Mouse (Mus musculus) gastrocnemius, postnatal 14 days (tissue): ENCODE results near the gene Mylk3. TPM values are rescaled to one million over a fixed set of nuclear protein-coding genes. Genes with fewer than 3 reads are reported as not detected.

Experiments
- DNase-seq: peaks from one replicate; pipeline ENCODE4 v3.0.0; 2021; ENCODE audit warnings: mixed read lengths
- intact Hi-C: fragments of 180-260 bp; cut with DNase I; formaldehyde crosslinking; loops from one replicate; pipeline ENCODE4 v1.15.1; 2025; ENCODE audit warnings: low total_unique reads
- total RNA-seq, 2 experiments: library from RNA; stranded (reverse); gene quantifications; 2 replicates each; pipeline ENCODE4 v1.2.3; 2021

Gene Mylk3
- total RNA-seq, 2 experiments from 2014 or later: 1.4 to 1.7 TPM

DNA sequence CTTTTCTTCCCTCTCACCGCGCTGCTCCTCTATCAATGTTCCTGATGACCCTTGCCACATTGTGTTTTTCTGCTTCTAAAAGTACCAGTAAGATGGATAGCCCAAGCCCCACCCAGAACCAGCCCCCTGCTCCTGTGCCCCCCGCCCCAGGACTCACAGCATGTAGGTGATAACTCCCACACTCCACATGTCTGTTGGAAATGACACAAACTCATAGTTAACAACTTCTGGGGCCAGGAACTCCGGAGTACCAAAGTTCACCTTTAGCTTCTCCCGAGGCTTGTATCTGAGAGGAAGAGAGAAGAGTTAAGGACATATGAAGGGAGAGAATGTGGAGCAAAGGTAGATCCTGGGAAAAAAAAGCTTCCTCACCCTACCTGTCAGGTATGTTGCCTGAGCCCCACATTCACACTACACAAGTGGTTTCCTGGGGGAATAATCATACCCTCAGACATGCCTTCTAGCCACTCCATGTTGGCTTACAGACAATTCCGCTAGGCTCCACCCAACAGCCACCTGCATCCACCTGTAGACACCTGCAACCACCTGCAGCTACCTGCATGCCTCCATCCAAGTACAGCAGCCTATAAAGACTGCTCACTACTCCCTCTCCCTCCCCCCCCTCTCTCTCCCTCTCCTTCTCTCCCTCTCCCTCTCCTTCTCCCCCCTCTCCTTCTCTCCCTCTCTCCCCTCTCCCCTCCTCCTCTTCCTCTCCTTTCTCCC, 49.8 kb downstream of the Mylk3 start:
- intact Hi-C loops: no loop called here
- DNase-seq: no peak

GRCm38 (mm10) chr8:85335105-85335504, 51.0 kb downstream of the Mylk3 start:
- no peak for DNase-seq
- intact Hi-C loops: no loop called here

- intact Hi-C loops: no loop called here
- no peak for DNase-seq
Observed at GRCm38 (mm10) chr8:85329506-85329905, 56.6 kb downstream of the Mylk3 start.

DNA sequence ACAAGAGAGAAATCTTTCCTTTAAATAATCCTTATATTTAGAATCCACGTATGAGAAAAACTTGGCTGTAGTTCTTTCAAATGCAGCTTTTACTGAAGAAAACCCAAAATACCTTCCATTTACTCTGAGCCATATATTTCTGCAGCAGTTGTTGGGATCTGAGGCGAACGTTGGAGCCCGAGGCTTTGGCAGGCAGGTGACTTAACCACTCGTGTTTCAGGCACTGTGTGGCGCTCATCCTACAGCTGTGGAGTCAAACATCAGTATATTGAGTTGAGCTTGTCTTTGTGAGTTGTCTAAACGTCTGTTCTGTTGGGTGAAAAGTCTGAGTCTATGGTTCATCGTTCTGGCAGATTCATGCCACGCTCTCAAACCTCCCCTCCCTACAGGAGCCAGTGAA, 59.1 kb downstream of the Mylk3 start:
- intact Hi-C loops: no loop called here
- DNase-seq: no peak

GRCm38 (mm10) chr8:85323084-85323483, 63.1 kb downstream of the Mylk3 start:
- intact Hi-C loops: no loop called here
- DNase-seq: no peak

GRCm38 (mm10) chr8:85321981-85322380, 64.2 kb downstream of the Mylk3 start:
- no peak for DNase-seq
- intact Hi-C loops: no loop called here

DNA sequence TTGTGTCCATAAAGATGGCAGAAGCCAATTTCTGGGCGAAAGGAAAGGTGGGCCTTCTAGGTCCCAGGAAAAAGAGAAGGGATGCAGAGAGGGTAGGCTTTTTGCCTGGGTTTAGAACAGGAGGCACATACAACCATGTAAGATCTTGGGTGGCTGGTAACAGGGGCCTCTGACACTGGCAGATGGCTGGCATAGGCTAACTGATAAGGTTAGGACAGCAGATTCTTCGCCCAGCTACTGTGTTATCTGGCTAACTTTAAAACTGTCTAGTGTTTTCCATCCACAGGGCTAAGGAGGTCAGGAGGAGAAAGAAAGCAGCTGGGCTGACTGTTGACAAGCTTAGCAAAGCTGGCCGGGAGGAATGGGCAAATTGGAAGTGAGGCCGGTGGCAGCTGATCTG, 67.6 kb downstream of the Mylk3 start:
- intact Hi-C loops: loop anchor here (10.0 kb wide), 1 partner anchor 86 kb away; no protein-coding TSS in a partner anchor

DNA sequence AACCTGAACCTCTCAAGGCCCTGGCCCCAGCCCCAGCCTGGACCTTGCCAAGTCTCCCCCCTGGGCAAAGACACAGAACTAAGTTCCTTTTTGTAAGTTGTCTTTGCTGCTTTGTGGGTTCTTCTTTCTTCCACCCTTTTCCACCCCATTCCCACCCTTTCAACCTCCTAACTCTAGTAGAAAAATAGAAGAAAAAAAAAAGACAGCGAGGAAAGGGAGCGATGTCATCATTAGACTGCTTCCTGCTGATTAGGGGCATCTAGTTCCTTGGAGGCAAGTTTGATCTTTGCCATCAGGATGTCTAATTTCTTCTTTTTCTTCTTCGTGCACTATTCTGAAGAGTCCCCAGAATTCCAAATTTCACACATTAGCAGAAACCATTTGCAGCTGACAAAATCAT, 73.1 kb downstream of the Mylk3 start:
- DNase-seq: no peak
- intact Hi-C loops: loop anchor here (10.0 kb wide), 1 partner anchor 92 kb away; no protein-coding TSS in a partner anchor

More for the DNA sequence above, 67.6 kb downstream of the Mylk3 start:
- no peak for DNase-seq

- intact Hi-C loops: loop anchor here (10.0 kb wide), 1 partner anchor 93 kb away; no protein-coding TSS in a partner anchor
- DNase-seq: no peak
Observed at GRCm38 (mm10) chr8:85311743-85312142, 74.4 kb downstream of the Mylk3 start.

GRCm38 (mm10) chr8:85308564-85308963, 77.6 kb downstream of the Mylk3 start:
- DNase-seq: no peak
- intact Hi-C loops: no loop called here

DNA sequence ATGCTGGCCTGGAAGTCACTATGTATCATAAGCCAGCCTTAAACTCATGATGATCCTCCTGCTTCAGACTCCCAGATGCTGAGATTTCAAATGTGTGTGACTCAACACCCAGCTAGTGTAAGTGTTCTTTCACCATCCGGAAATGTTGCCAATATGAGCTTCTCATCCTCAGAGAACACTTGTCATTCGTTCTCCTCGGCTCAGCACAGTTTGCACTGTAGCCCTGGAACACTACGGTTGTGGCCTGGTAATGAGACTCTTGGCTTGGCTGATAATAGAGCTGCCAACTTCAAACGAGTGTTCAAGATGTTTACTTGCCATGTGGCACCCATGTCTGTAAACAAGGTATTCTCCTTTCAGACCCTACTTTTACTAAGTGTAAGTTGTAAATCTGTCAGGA, 82.6 kb downstream of the Mylk3 start:
- DNase-seq: no peak
- intact Hi-C loops: no loop called here

DNA sequence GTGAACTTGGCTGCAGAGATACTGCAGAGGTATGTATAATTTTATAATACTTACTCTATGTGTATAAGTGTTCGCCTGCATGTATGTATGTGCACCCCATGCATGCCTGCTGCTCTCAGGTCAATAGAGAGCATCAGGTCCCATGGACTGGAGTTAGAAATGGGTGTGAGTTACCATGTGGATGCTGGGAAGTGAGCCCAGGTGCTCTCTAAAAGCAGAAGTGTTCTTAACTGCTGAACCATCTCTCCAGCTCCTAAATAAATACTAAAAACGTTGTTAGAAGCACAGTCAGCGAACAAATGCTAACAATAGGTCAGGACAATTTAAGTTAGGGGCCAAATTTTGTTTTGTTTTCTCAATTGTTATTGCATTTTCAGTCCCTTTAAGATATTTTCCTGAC, 83.2 kb downstream of the Mylk3 start:
- no peak for DNase-seq
- intact Hi-C loops: no loop called here

GRCm38 (mm10) chr8:85301941-85302340, 84.2 kb downstream of the Mylk3 start:
- intact Hi-C loops: no loop called here
- no peak for DNase-seq

- intact Hi-C loops: no loop called here
- DNase-seq: peak; percentile 97
Observed at GRCm38 (mm10) chr8:85299434-85300077, 86.6 kb downstream of the Mylk3 start, which contains the start of the genes Orc6 and Vps35. Orc6 (plus strand) TSS chr8:85299632. Vps35 (minus strand) TSS chr8:85299802.

DNA sequence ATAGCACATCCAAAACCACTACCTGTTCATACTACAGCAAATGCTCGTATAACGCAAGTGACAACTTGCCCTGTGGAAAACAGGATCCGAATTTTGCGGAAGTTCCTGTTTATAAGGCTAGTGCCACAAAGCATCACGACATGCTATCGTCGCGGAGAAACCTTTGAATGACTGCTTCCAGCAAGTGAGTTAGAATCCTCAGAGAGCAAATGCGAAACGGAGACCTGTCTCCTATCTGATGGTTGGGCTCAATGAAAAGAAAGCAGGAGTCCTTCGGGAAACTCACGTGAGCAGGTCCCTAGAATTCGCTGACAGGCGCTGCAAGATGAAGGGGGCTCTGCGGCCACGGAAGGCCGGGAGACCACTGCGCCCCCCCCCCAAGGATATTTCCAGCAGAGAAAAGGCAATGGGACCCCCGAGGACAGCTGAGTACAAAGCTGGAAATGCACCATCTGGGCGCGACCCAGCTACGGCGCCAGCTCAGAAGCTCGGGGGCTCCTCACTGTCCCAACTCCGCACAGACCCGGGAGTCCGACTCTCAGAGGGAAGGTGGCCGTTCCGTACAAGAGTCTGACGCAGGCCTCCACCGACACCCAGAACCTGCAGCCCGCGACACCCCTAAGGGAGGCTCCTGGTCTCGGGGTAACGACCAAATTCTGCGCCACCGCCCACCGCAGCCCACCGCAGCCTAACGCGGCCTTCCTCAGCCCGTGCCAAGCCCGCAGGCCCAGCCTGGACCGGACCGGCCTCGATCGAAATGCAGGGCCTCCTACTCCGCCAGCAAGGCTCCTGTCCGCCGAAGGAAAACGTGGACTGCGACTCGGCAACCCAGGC, 87.3 kb downstream of the Mylk3 start:
- intact Hi-C loops: no loop called here
- DNase-seq: no peak

- intact Hi-C loops: no loop called here
- DNase-seq: no peak
Observed at GRCm38 (mm10) chr8:85286846-85287245, 99.3 kb downstream of the Mylk3 start.
